Mouse (Mus musculus) ZHBTc4 (cell line): ENCODE data around the gene Mog.
"Not testable (repeated sequence)": the region's sequence is repeated elsewhere in the genome, so short reads cannot be mapped to it uniquely, and the experiment has no call there.

Source experiments
- DNase-seq: peaks from one replicate; pipeline ENCODE4 v3.0.0-alpha.2; 2011; ENCODE audit warnings: low read depth, low spot score

Gene Mog

GRCm38 (mm10) chr17:37045611-37046311, 22.6 kb upstream of the Mog start, which contains the start of gene Gabbr1:
Gene Gabbr1, plus strand, starts transcription at chr17:37045966.
- DNase-seq, result peak; percentile 96

- no peak for DNase-seq
Measured at GRCm38 (mm10) chr17:37044651-37045244, 21.6 kb upstream of the Mog start.

- no peak for DNase-seq
Measured at GRCm38 (mm10) chr17:37039127-37039894, 16.1 kb upstream of the Mog start.

- DNase-seq, result no peak
Measured at GRCm38 (mm10) chr17:37029162-37029561, 6.0 kb upstream of the Mog start.

- DNase-seq, result peak; percentile 98
Measured at GRCm38 (mm10) chr17:37028683-37029120, 5.5 kb upstream of the Mog start.

GRCm38 (mm10) chr17:37028212-37028611, 5.0 kb upstream of the Mog start:
- no peak for DNase-seq

- DNase-seq, result peak; percentile 82
Measured at GRCm38 (mm10) chr17:37027486-37027885, 4.3 kb upstream of the Mog start.

GRCm38 (mm10) chr17:37026425-37026824, 3.2 kb upstream of the Mog start:
- DNase-seq, result no peak

- not testable (repeated sequence) for DNase-seq
Measured at GRCm38 (mm10) chr17:37019242-37019641, 4.0 kb downstream of the Mog start.

GRCm38 (mm10) chr17:37018328-37018727, 4.9 kb downstream of the Mog start:
- no peak for DNase-seq

GRCm38 (mm10) chr17:37016333-37016732, 6.9 kb downstream of the Mog start:
- DNase-seq, result no peak

- DNase-seq, result peak; percentile 59
Measured at GRCm38 (mm10) chr17:37012141-37012540, 11.1 kb downstream of the Mog start.

- peak; percentile 63 for DNase-seq
Measured at GRCm38 (mm10) chr17:37011719-37012118, 11.5 kb downstream of the Mog start.

GRCm38 (mm10) chr17:37009460-37010042, 13.6 kb downstream of the Mog start:
- DNase-seq, result peak; percentile 58

- no peak for DNase-seq
Measured at GRCm38 (mm10) chr17:37008161-37008560, 15.0 kb downstream of the Mog start.

- no peak for DNase-seq
Measured at GRCm38 (mm10) chr17:37003366-37003765, 19.8 kb downstream of the Mog start.

- DNase-seq, result peak; percentile 98
Measured at GRCm38 (mm10) chr17:37002364-37003330, 20.6 kb downstream of the Mog start.

GRCm38 (mm10) chr17:37000863-37001262, 22.3 kb downstream of the Mog start, which contains the start of gene Zfp57:
Gene Zfp57, plus strand, starts transcription at chr17:37001163.
- no peak for DNase-seq

GRCm38 (mm10) chr17:36998477-36998876, 24.7 kb downstream of the Mog start:
- no peak for DNase-seq

GRCm38 (mm10) chr17:36997033-36997735, 26.0 kb downstream of the Mog start:
- DNase-seq, result peak; percentile 97
